Mouse (Mus musculus) intestine, embryonic 16.5 days (tissue): ENCODE results near the gene Bcl2l11. TPM values are rescaled to one million over a fixed set of nuclear protein-coding genes. Genes with fewer than 3 reads are reported as not detected.
"Not testable (repeated sequence)": the region's sequence is repeated elsewhere in the genome, so short reads cannot be mapped to it uniquely, and the experiment has no call there.

Experiments
- ATAC-seq: fragments of 200-750 bp; cut with Nextera tagmentation; 2 replicates; pipeline ENCODE4 v1.8.0; 2017; ENCODE audit warnings: moderate TSS enrichment, moderate library complexity
- H3K27ac ChIP-seq: fragments of 300-500 bp; sonication (generic); 2 replicates; pipeline ENCODE4 v1.5.1; 2014; ENCODE audit warnings: mild to moderate bottlenecking, low read length
- H3K27me3 ChIP-seq: fragments of 300-500 bp; sonication (generic); replicated peaks from 2 replicates; pipeline ENCODE4 v1.6.1; 2014; ENCODE audit warnings: low read length, control low read depth, mixed read lengths; ENCODE audit not compliant: control insufficient read depth, insufficient read depth
- H3K36me3 ChIP-seq: fragments of 300-500 bp; sonication (generic); 2 replicates; pipeline ENCODE4 v1.6.1; 2014; ENCODE audit warnings: low read length, control low read depth; ENCODE audit not compliant: control insufficient read depth, insufficient read depth
- H3K4me1 ChIP-seq: fragments of 300-500 bp; sonication (generic); 2 replicates; pipeline ENCODE4 v1.6.1; 2014; ENCODE audit warnings: low read length, control low read depth, mixed read lengths; ENCODE audit not compliant: control insufficient read depth, insufficient read depth
- H3K4me2 ChIP-seq: fragments of 300-500 bp; sonication (generic); 2 replicates; pipeline ENCODE4 v1.6.1; 2014; ENCODE audit warnings: low read depth, low read length, control low read depth
- H3K4me3 ChIP-seq: fragments of 300-500 bp; sonication (generic); 2 replicates; pipeline ENCODE4 v1.5.1; 2014; ENCODE audit warnings: mild to moderate bottlenecking, low read length
- H3K9ac ChIP-seq: fragments of 300-500 bp; sonication (generic); 2 replicates; pipeline ENCODE4 v1.6.1; 2014; ENCODE audit warnings: low read depth, low read length
- H3K9me3 ChIP-seq: fragments of 300-500 bp; sonication (generic); 2 replicates; pipeline ENCODE4 v1.6.1; 2016; ENCODE audit warnings: low read length, control low read depth; ENCODE audit not compliant: control insufficient read depth
- WGBS: fragments of 180-500 bp; shearing (Covaris S2); extraction: QIAGEN DNeasy Blood & Tissue Kit; methylation state at CpG from one replicate; pipeline ENCODE4 v1.1.7; 2014; 5-methylcytosine and 5-hydroxymethylcytosine counted together
- polyA plus RNA-seq: library from polyadenylated mRNA; unstranded; fragments of >200 nt; fragmentation: Nextera tagmentation; extraction: Ambion mirVana; gene quantifications from 2 replicates; pipeline ENCODE4 v1.2.1, GENCODE M21; 2015

Bcl2l11 gene
- polyA plus RNA-seq, 1 experiment from 2014 or later: 10.6 TPM

DNA sequence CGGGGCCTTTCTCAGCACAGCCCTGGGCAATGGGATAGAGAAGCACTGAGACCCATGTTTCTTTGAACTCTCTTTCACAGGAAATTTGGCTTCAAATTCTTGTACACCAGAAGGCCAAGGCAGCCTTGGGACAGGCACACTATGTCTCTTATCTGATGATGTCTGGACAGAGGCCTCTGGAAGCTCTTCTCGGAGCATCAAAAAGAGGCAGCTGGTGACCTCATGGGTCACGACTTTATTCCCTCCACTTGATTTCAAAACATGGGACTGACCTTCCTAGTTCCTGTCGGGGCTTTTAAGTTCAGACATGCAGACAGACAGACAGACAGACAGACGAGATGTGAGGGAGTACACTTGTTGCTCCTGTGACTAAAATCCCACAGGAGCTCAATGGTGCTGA, 48.3 kb downstream of the Bcl2l11 start:
- 41% methylated on average over 5 of the region's 5 CpGs for WGBS
- no peak for ATAC-seq
- Histone ChIP-seq H3K4me2 (no peak overlapping the region), H3K4me3 (no peak overlapping the region), H3K9ac (no peak overlapping the region), H3K27ac (no peak overlapping the region), H3K36me3 (no peaks in the 10 kb centered on the region), H3K9me3 (no peaks in the 10 kb centered on the region), H3K27me3 (no peaks in the 10 kb centered on the region), H3K4me1 (peaks cover 31% of the 10 kb centered on the region)

DNA sequence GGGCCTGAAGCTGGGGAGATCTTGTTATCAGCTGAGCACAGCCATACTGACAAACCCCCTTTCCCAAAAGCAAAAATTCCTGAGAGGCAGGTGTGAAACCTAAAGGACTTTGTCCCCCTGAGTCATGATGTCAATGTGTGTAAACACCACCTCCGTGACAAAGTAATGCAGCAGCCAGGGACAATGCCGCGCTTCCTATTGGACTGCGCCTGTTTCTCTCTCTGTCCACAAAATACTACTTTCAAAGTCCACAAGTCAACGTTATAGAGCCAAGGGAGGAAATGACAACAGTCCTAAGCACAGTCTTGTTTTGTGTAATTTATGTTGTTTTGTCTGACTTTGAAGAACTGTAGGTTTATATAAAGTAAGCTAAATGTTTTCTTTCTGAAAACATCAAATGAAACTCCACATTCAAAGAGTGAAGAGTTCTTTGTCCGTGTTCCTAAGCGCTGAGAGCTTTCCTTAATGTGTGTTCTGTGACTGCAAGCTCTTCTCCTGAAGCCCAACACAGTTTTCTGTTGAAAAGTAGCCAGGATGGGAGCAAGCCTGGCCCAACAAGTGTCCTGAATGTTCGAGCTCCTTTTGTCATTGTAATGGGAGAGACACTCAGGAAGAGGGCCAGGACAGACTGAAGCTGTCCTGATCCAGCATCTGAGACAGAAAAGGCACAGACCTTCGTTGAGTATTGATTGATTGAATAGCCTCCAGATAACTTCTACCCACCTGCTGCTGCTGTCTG, 48.9 kb downstream of the Bcl2l11 start:
- WGBS: 33% methylated on average over 9 of the region's 9 CpGs
- Histone ChIP-seq H3K27ac (no peak overlapping the region), H3K36me3 (no peaks in the 10 kb centered on the region), H3K4me3 (no peak overlapping the region), H3K27me3 (no peaks in the 10 kb centered on the region), H3K4me2 (no peak overlapping the region), H3K9ac (no peak overlapping the region), H3K9me3 (no peaks in the 10 kb centered on the region), H3K4me1 (peaks cover 36% of the 10 kb centered on the region)
- peak; percentile 80 for ATAC-seq

DNA sequence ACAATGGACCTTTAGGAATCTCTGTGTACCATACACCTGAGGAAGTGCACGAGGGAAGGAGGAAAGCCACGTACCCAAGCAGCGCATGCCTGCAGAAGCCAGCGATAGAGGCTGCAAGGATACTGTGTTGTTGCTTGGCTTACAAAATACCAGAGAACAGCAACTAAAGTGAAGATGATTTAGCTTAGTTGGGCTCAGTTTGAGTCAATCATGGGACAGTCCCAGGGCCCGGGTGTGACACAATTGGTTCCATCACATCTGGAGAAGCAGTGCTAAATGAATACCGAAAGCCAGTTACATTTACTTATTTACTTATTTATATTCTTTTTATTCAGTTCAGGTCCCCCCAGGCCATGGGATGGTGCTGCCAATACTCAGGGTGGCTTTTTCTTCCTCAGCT, 49.8 kb downstream of the Bcl2l11 start:
- H3K27ac ChIP-seq: no peak overlapping the region
- no peak for ATAC-seq
- no peaks in the 10 kb centered on the region for H3K36me3 ChIP-seq
- no peak overlapping the region for H3K4me3 ChIP-seq
- peaks cover 39% of the 10 kb centered on the region for H3K4me1 ChIP-seq
- H3K4me2 ChIP-seq: no peak overlapping the region
- H3K9ac ChIP-seq: no peak overlapping the region
- WGBS: 93% methylated on average over 6 of the region's 6 CpGs
- H3K27me3 ChIP-seq: no peaks in the 10 kb centered on the region
- no peaks in the 10 kb centered on the region for H3K9me3 ChIP-seq

DNA sequence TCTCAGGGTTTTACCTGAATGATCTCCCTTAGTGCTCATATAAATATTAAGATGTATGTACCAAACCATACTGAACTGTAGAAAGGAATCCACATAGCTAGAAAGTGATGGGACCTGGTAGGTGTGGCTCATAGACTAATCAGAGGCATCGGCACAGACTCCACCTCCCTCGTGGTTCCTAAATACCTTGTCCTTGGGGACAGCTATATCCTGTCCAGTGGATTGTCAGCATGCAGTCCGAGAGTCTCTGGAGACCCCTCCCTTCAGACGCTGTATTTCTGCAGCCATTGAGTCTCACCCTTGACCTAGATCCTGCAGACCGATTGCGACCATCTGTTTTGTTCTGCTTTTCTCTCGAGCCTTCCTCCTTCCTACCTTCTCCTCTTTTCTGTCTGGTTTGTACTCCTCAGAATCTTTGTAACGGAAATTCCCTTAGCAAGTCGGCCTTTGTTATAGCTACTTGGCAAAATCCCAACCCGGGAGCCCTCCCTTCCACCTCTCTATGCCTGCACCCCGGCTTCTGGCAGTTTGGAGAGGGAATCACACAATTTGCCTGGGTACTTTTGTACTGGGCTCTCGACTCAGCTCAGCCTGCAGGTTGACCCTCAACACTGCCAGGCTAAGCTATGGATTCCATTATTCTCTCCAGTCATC, 50.7 kb downstream of the Bcl2l11 start:
- Histone ChIP-seq H3K4me1 (peaks cover 39% of the 10 kb centered on the region), H3K27me3 (no peaks in the 10 kb centered on the region), H3K9me3 (no peaks in the 10 kb centered on the region), H3K4me3 (no peak overlapping the region), H3K36me3 (no peaks in the 10 kb centered on the region), H3K4me2 (no peak overlapping the region), H3K9ac (peak overlapping the region; percentile 7; the same call in 1 of the 2 replicates), H3K27ac (no peak overlapping the region)
- WGBS: 47% methylated on average over 12 of the region's 12 CpGs
- no peak for ATAC-seq

DNA sequence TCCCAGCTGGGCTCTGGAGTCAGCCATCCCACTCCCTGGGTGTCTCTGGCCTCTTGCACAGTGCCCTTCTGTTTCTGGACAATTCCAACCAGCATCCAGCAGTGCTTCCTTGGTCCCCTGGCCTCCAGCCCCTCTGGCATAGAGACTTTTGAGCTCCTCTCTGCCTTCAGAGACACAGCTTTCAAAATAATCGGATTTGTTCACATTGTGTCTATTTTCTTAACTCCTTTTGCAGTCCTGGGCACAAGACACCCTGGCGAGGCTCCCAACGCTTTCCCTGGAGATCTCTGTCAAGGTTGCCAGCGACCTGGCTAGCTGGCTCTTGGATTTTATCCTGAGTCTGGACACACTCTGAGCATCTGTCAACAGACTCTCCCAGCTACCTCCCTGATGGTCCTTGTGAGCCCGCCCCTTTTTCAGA, 51.4 kb downstream of the Bcl2l11 start:
- Histone ChIP-seq H3K27me3 (no peaks in the 10 kb centered on the region), H3K4me1 (peaks cover 39% of the 10 kb centered on the region), H3K27ac (0 out of 2 replicates have a peak overlapping the region, but pooled peaks have one; percentile 19), H3K9ac (no peak overlapping the region), H3K9me3 (no peaks in the 10 kb centered on the region), H3K36me3 (no peaks in the 10 kb centered on the region), H3K4me2 (no peak overlapping the region), H3K4me3 (no peak overlapping the region)
- WGBS: 61% methylated on average over 5 of the region's 5 CpGs
- ATAC-seq: no peak

DNA sequence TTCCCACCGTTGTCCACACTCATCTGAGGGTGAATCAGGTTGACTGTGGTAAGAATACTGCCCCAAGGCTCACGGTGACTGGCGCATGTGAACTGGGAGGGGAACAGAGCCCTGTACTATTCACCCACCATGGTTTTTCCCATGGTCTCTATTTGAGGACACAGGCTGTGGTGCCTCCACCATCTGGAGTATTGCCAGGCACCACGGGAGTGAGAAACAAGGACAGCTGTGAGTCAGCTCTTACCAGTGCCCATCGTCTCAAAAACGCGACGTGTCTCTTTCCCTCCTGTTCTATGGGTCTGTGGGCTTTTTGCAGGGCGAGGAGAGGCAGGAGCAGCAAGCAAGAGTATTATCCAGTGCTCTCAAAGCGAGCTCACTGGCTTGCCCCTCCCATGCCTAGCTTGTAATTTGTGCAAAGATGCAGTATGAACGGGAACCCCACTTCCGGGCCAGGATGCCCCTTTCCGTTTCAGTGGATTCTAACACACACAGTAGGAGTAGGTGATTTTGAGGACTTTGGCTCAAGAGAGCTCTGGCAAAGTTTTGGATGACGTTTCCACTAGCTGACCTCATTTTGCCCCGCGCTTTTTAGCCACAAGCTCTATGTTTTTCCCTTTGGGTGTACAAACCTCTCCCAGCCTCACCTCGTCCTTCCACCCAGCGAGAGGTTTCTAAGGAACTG, 53.4 kb downstream of the Bcl2l11 start:
- Histone ChIP-seq H3K9me3 (no peaks in the 10 kb centered on the region), H3K27ac (peak overlapping the region; percentile 29; the same call in 1 of the 2 replicates), H3K9ac (no peak overlapping the region), H3K27me3 (no peaks in the 10 kb centered on the region), H3K4me1 (peaks cover 37% of the 10 kb centered on the region), H3K36me3 (no peaks in the 10 kb centered on the region), H3K4me2 (0 out of 2 replicates have a peak overlapping the region, but pooled peaks have one; percentile 2), H3K4me3 (no peak overlapping the region)
- no peak for ATAC-seq
- WGBS: 68% methylated on average over 18 of the region's 18 CpGs

DNA sequence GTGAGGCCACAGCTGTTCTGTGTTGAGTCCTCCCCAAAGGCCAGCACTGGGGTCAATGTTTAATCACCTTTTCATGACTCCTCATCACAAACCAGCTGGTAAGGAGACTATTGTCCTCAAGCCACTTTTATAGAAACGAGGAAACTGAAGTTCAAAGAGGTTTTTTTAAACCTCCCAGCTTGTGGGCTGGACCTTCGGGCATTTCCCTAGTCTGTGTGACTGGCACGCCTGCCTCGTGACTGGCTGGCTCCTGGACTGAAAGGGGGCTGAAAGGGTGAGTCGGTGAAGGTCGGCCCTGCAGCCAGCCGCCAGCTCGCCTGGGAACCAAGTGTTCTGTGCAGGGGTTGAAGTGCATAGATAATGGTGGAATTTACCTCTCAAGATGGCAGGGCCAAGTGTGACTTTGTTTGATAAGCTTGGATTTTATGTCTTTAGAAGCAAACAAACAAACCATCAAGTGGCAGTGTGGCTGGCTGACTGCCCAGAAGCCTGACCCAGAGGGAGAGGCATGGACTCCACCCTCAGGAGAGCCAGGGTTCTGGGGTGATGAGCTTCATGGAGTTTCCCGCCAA, 54.1 kb downstream of the Bcl2l11 start:
- ATAC-seq: peak; percentile 97
- Histone ChIP-seq H3K27ac (peak overlapping the region; percentile 62), H3K4me1 (peaks cover 30% of the 10 kb centered on the region), H3K36me3 (no peaks in the 10 kb centered on the region), H3K9ac (no peak overlapping the region), H3K4me3 (no peak overlapping the region), H3K9me3 (no peaks in the 10 kb centered on the region), H3K27me3 (no peaks in the 10 kb centered on the region), H3K4me2 (0 out of 2 replicates have a peak overlapping the region, but pooled peaks have one; percentile 2)
- WGBS: 27% methylated on average over 9 of the region's 9 CpGs

DNA sequence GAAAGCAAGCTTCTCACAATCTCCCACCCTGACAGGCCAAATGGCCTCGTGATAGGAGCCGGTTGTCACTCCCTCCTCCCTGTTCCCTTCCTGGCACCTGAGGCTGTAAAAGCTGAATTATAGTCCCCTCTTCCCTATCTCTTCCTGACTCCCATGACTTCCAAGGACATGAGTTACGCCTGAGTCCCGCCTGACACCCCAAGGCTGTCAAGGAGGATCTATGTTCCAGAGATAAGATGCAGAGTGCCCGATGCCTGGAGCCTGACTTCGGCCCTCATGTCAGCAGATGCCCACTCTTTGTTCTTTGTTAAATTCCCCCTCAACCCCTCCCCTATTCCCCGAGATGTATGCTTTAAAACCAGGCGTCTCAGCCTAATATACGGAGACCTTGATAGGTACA, 56.3 kb downstream of the Bcl2l11 start:
- not testable (repeated sequence) for H3K4me3 ChIP-seq, H3K4me2 ChIP-seq, H3K9ac ChIP-seq, ATAC-seq, H3K27ac ChIP-seq, H3K9me3 ChIP-seq, H3K27me3 ChIP-seq, H3K36me3 ChIP-seq
- peaks cover 14% of the 10 kb centered on the region for H3K4me1 ChIP-seq
- WGBS: 80% methylated on average over 9 of the region's 9 CpGs

DNA sequence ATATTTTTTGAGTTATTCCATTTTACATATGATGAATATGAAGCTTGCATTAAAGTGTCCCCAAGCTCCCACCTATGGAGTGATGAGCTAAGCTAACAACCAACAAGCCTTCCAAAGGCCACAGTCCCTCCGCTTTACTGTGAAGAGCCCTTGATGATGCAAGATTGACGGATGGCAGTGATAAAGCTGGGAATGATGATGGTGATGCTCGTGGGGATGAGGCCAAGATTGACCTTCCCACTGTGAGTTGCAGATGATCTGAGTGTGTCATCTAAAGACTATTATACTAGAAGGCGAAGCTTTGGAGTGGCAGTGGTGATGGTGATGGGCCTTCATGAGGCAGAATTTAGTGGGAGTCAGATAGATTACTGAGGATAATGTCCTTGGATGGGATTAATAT, 56.9 kb downstream of the Bcl2l11 start:
- H3K9ac ChIP-seq: no peak overlapping the region
- 88% methylated on average over 4 of the region's 4 CpGs for WGBS

More for the DNA sequence above, 56.9 kb downstream of the Bcl2l11 start:
- H3K4me3 ChIP-seq: no peak overlapping the region
- no peaks in the 10 kb centered on the region for H3K9me3 ChIP-seq
- H3K4me2 ChIP-seq: no peak overlapping the region
- no peak overlapping the region for H3K27ac ChIP-seq
- ATAC-seq: no peak
- H3K36me3 ChIP-seq: no peaks in the 10 kb centered on the region
- H3K4me1 ChIP-seq: peaks cover 10% of the 10 kb centered on the region
- no peaks in the 10 kb centered on the region for H3K27me3 ChIP-seq
